In genomic region chr3:51380660-51381014, GRCm38 (mm10) we compare ENCODE assay signal across 22 mouse cellular contexts. TPM values are rescaled to one million over a fixed set of nuclear protein-coding genes. Genes with fewer than 3 reads are reported as not detected.
DNase-seq lines count a peak whose midpoint lies in the region; ATAC-seq and TF ChIP-seq lines count a peak whose summit lies in the region.
"Had no signal": no experiment of that assay in that cellular context is flagged by ENCODE, and none has a peak within 500 bp of the region (broad histone marks: within the 10 kb centered on the region; RNA-seq: fewer than 3 reads in every experiment).

No protein-coding gene starts in this region.

- intact Hi-C loops in heart, adult 2 months (cut with DNase I), result no loop called here

- H3K4me3 ChIP-seq in heart, adult 2 months, result no peak overlapping the region
- no peak overlapping the region for H3K4me3 ChIP-seq in heart, embryonic 11.5 days (ENCODE audit: low read depth, low read length)
- H3K4me3 ChIP-seq in kidney, postnatal 0 days (replicated peaks; ENCODE audit: low read depth, low read length), result no peak overlapping the region
- H3K4me3 ChIP-seq in lung, postnatal 0 days (ENCODE audit: low read depth, low read length), result no peak overlapping the region
- H3K4me3 ChIP-seq: embryonic facial prominence, embryonic 15.5 days; erythroblast, embryonic 14.5 days; forebrain, embryonic 10.5 days; gastrocnemius, adult 2 months; heart, embryonic 13.5 days; hindbrain, embryonic 13.5 days had no signal

- no peak for DNase-seq in heart, adult 2 months
- no peak for DNase-seq in kidney, postnatal 0 days (ENCODE audit: low spot score)
- DNase-seq in kidney, postnatal 25 days, result no peak
- DNase-seq in lung, postnatal 0 days (ENCODE audit: low spot score), result no peak
- DNase-seq in lung, postnatal 25 days (ENCODE audit: low spot score), result no peak
- no peak for DNase-seq in gastrocnemius, postnatal 4 days (ENCODE audit: low spot score in 2 of 2)
- DNase-seq: adrenal gland, postnatal 10 days; cerebellum, adult 11 months; cerebellum, adult 8-10 months; cerebellum, postnatal 14 days; embryo, embryonic 11 days; gastrocnemius, adult 2 months; gastrocnemius, postnatal 36 days; heart, postnatal 4 days had no signal

- TF ChIP-seq CTCF in heart, adult 2 months (IDR thresholded peaks at IDR 0.05), result no peak; the same call in none of the 2 replicates
- TF ChIP-seq CTCF in kidney, postnatal 0 days (IDR thresholded peaks at IDR 0.05; ENCODE audit: low read depth), result 0 out of 2 replicates have a peak, but pooled peaks have one; percentile 23
- peak; percentile 0; the same call in 1 of the 2 replicates for TF ChIP-seq CTCF in lung, postnatal 0 days (IDR thresholded peaks at IDR 0.05)

- no peak for ATAC-seq in heart, embryonic 11.5 days (replicated peaks; ENCODE audit: insufficient number of reproducible peaks, low FRiP score, low TSS enrichment)
- ATAC-seq in kidney, postnatal 0 days (replicated peaks; ENCODE audit: low FRiP score, low read depth), result no peak
- ATAC-seq in lung, postnatal 0 days, result peak; percentile 41; the same call in 1 of the 2 replicates
- ATAC-seq: forebrain, embryonic 14.5 days had no signal

- H3K9ac ChIP-seq in heart, adult 2 months (ENCODE audit: low read depth, low read length), result no peak overlapping the region
- no peak overlapping the region for H3K9ac ChIP-seq in heart, embryonic 11.5 days (ENCODE audit: low read depth, low read length)
- H3K9ac ChIP-seq in kidney, postnatal 0 days (ENCODE audit: low read depth, low read length), result no peak overlapping the region
- H3K9ac ChIP-seq in lung, postnatal 0 days (replicated peaks; ENCODE audit: low read depth), result no peak overlapping the region
- H3K9ac ChIP-seq: embryonic facial prominence, embryonic 15.5 days; heart, embryonic 13.5 days; hindbrain, embryonic 13.5 days had no signal

- no peaks in the 10 kb centered on the region for H3K27me3 ChIP-seq in heart, adult 2 months (ENCODE audit: control insufficient read depth, insufficient read depth, low read length)
- no peaks in the 10 kb centered on the region for H3K27me3 ChIP-seq in heart, embryonic 11.5 days (ENCODE audit: control insufficient read depth, insufficient read depth, low read length)
- no peaks in the 10 kb centered on the region for H3K27me3 ChIP-seq in kidney, postnatal 0 days (ENCODE audit: insufficient read depth, low read length)
- H3K27me3 ChIP-seq in lung, postnatal 0 days (replicated peaks; ENCODE audit: insufficient read depth, low read length), result no peaks in the 10 kb centered on the region
- H3K27me3 ChIP-seq: embryonic facial prominence, embryonic 15.5 days; heart, embryonic 13.5 days; hindbrain, embryonic 13.5 days had no signal

- H3K9me3 ChIP-seq in heart, embryonic 11.5 days (replicated peaks; ENCODE audit: control insufficient read depth, low read length), result no peaks in the 10 kb centered on the region
- no peaks in the 10 kb centered on the region for H3K9me3 ChIP-seq in kidney, postnatal 0 days (replicated peaks; ENCODE audit: low read length)
- H3K9me3 ChIP-seq in lung, postnatal 0 days (ENCODE audit: low read length), result no peaks in the 10 kb centered on the region
- H3K9me3 ChIP-seq: embryonic facial prominence, embryonic 15.5 days; forebrain, embryonic 10.5 days; heart, embryonic 13.5 days; hindbrain, embryonic 13.5 days had no signal

- TF ChIP-seq EP300 in heart, adult 2 months (IDR thresholded peaks at IDR 0.05; ENCODE audit: insufficient read depth, low read depth, low read length), result no peak
- TF ChIP-seq EP300 in lung, postnatal 0 days (IDR thresholded peaks at IDR 0.05), result no peak

- no peaks in the 10 kb centered on the region for H3K79me2 ChIP-seq in heart, adult 2 months (replicated peaks; ENCODE audit: control insufficient read depth, insufficient read depth, low read length)

- WGBS in heart, adult 2 months, result 55% methylated on average over 5 of the region's 5 CpGs
- WGBS in heart, embryonic 11.5 days (ENCODE audit: insufficient replicate concordance), result 76% methylated on average over 2 of the region's 5 CpGs
- 65% methylated on average over 2 of the region's 5 CpGs for WGBS in kidney, postnatal 0 days
- WGBS in lung, postnatal 0 days, result 73% methylated on average over 2 of the region's 5 CpGs

- no peak overlapping the region for H3K4me2 ChIP-seq in heart, embryonic 11.5 days
- H3K4me2 ChIP-seq in kidney, postnatal 0 days (ENCODE audit: low read length), result no peak overlapping the region
- no peak overlapping the region for H3K4me2 ChIP-seq in lung, postnatal 0 days (replicated peaks; ENCODE audit: low read depth, low read length)
- H3K4me2 ChIP-seq: embryonic facial prominence, embryonic 15.5 days; heart, embryonic 13.5 days; hindbrain, embryonic 13.5 days had no signal

- H3K4me1 ChIP-seq in heart, adult 2 months (ENCODE audit: control insufficient read depth, insufficient read depth, low read length), result no peaks in the 10 kb centered on the region; the same call in 1 of the 2 replicates
- no peaks in the 10 kb centered on the region for H3K4me1 ChIP-seq in heart, embryonic 11.5 days (ENCODE audit: control insufficient read depth, insufficient read depth, low read length)
- H3K4me1 ChIP-seq in kidney, postnatal 0 days (replicated peaks; ENCODE audit: insufficient read depth, low read length), result no peaks in the 10 kb centered on the region
- H3K4me1 ChIP-seq in lung, postnatal 0 days (ENCODE audit: insufficient read depth, low read depth, low read length), result 0 out of 2 replicates have a peak, but pooled peaks cover 4% of the 10 kb centered on the region

- peak overlapping the region; percentile 31 for H3K27ac ChIP-seq in heart, adult 2 months
- H3K27ac ChIP-seq in heart, embryonic 11.5 days (ENCODE audit: low read depth, low read length), result no peak overlapping the region
- H3K27ac ChIP-seq in kidney, postnatal 0 days, result no peak overlapping the region
- no peak overlapping the region for H3K27ac ChIP-seq in lung, postnatal 0 days (ENCODE audit: low read length)
- H3K27ac ChIP-seq: embryonic facial prominence, embryonic 15.5 days; forebrain, embryonic 10.5 days; heart, embryonic 13.5 days; hindbrain, embryonic 13.5 days had no signal

- no peaks in the 10 kb centered on the region for H3K36me3 ChIP-seq in heart, adult 2 months (ENCODE audit: control insufficient read depth, insufficient read depth, low read length)
- no peaks in the 10 kb centered on the region for H3K36me3 ChIP-seq in heart, embryonic 11.5 days (ENCODE audit: control insufficient read depth, insufficient read depth, low read length)
- H3K36me3 ChIP-seq in kidney, postnatal 0 days (ENCODE audit: insufficient read depth, low read length), result no peaks in the 10 kb centered on the region
- H3K36me3 ChIP-seq in lung, postnatal 0 days (ENCODE audit: insufficient read depth, low read length), result no peaks in the 10 kb centered on the region
- H3K36me3 ChIP-seq: embryonic facial prominence, embryonic 15.5 days; forebrain, embryonic 10.5 days; heart, embryonic 13.5 days; hindbrain, embryonic 13.5 days had no signal

- TF ChIP-seq POLR2A in heart, adult 2 months (IDR thresholded peaks at IDR 0.05; ENCODE audit: insufficient read depth, low read depth, low read length), result no peak

RNA-seq across cellular contexts. Expression of gene Mgarp, which starts 15.9 kb away (rescaled TPM):
- under 1 TPM in 1 of 2 experiments, not detected in 1; 0.70 TPM for total RNA-seq in heart, adult 2 months (2021)
- polyA plus RNA-seq in heart, adult 2 months (2012; rRNA removed), result 0.12 and 0.41 TPM in 2 replicates
- polyA plus RNA-seq in heart, embryonic 11.5 days (2014; fragmentation: Nextera tagmentation; extraction: Ambion mirVana), result 14.2 and 15.4 TPM in 2 replicates
- 0.76 and 0.88 TPM in 2 replicates for polyA plus RNA-seq in kidney, postnatal 0 days (2015; fragmentation: Nextera tagmentation; extraction: Ambion mirVana)
- not detected in 2 replicates for polyA plus RNA-seq in lung, postnatal 0 days (2015; fragmentation: Nextera tagmentation; extraction: Ambion mirVana)
- total RNA-seq in gastrocnemius, postnatal 4 days (2021), result 1 to 10 TPM in 1 of 2 experiments, under 1 TPM in 1; 0.44 to 1.0 TPM
- total RNA-seq: common myeloid progenitor, adult 5-6 weeks; gastrocnemius, adult 2 months had no signal

RNA-seq across cellular contexts. Expression of gene Ndufc1, which starts 28.2 kb away (rescaled TPM):
- 1,000 to 10,000 TPM; 1,555 to 1,819 TPM for total RNA-seq in heart, adult 2 months (2021)
- polyA plus RNA-seq in heart, adult 2 months (2012; rRNA removed), result 526 and 770 TPM in 2 replicates
- 1,265 and 1,267 TPM in 2 replicates for polyA plus RNA-seq in heart, embryonic 11.5 days (2014; fragmentation: Nextera tagmentation; extraction: Ambion mirVana)
- 1,354 and 1,434 TPM in 2 replicates for polyA plus RNA-seq in kidney, postnatal 0 days (2015; fragmentation: Nextera tagmentation; extraction: Ambion mirVana)
- polyA plus RNA-seq in lung, postnatal 0 days (2015; fragmentation: Nextera tagmentation; extraction: Ambion mirVana), result 498 and 517 TPM in 2 replicates
- 100 to 1,000 TPM; 570 to 574 TPM for total RNA-seq in gastrocnemius, postnatal 4 days (2021)

RNA-seq across cellular contexts. Expression of gene Naa15, which starts 34.3 kb away (rescaled TPM):
- 10 to 100 TPM; 45.9 to 55.0 TPM for total RNA-seq in heart, adult 2 months (2021)
- polyA plus RNA-seq in heart, adult 2 months (2012; rRNA removed), result 4.9 and 10.8 TPM in 2 replicates
- polyA plus RNA-seq in heart, embryonic 11.5 days (2014; fragmentation: Nextera tagmentation; extraction: Ambion mirVana), result 37.8 and 39.6 TPM in 2 replicates
- 26.5 and 26.6 TPM in 2 replicates for polyA plus RNA-seq in kidney, postnatal 0 days (2015; fragmentation: Nextera tagmentation; extraction: Ambion mirVana)
- 12.7 and 16.9 TPM in 2 replicates for polyA plus RNA-seq in lung, postnatal 0 days (2015; fragmentation: Nextera tagmentation; extraction: Ambion mirVana)
- total RNA-seq in gastrocnemius, postnatal 4 days (2021), result 10 to 100 TPM; 48.3 to 52.7 TPM

RNA-seq across cellular contexts. Expression of gene Elf2, which starts 40.2 kb away (rescaled TPM):
- total RNA-seq in heart, adult 2 months (2021), result 10 to 100 TPM; 55.7 to 56.9 TPM
- 25.6 and 38.1 TPM in 2 replicates for polyA plus RNA-seq in heart, adult 2 months (2012; rRNA removed)
- 44.5 and 48.2 TPM in 2 replicates for polyA plus RNA-seq in heart, embryonic 11.5 days (2014; fragmentation: Nextera tagmentation; extraction: Ambion mirVana)
- polyA plus RNA-seq in kidney, postnatal 0 days (2015; fragmentation: Nextera tagmentation; extraction: Ambion mirVana), result 56.2 and 60.3 TPM in 2 replicates
- polyA plus RNA-seq in lung, postnatal 0 days (2015; fragmentation: Nextera tagmentation; extraction: Ambion mirVana), result 55.8 and 62.6 TPM in 2 replicates
- total RNA-seq in gastrocnemius, postnatal 4 days (2021), result 10 to 100 TPM; 63.4 to 77.1 TPM
